Mouse (Mus musculus) embryonic facial prominence, embryonic 12.5 days (tissue): ENCODE measurements around the gene Dlgap3. TPM values are rescaled to one million over a fixed set of nuclear protein-coding genes. Genes with fewer than 3 reads are reported as not detected.

Experiments used
- ATAC-seq: fragments of 200-750 bp; cut with Nextera tagmentation; 2 replicates; pipeline ENCODE4 v1.8.0; 2017; ENCODE audit not compliant: insufficient number of reproducible peaks, insufficient read depth, low FRiP score, low TSS enrichment
- H3K27ac ChIP-seq: fragments of 300-500 bp; sonication (generic); 2 replicates; pipeline ENCODE4 v1.5.1; 2016; ENCODE audit warnings: mild to moderate bottlenecking
- H3K27me3 ChIP-seq: fragments of 300-500 bp; sonication (generic); 2 replicates; pipeline ENCODE4 v1.6.1; 2016; ENCODE audit warnings: mild to moderate bottlenecking, moderate library complexity
- H3K36me3 ChIP-seq: fragments of 300-500 bp; sonication (generic); 2 replicates; pipeline ENCODE4 v1.6.1; 2016; ENCODE audit warnings: mild to moderate bottlenecking
- H3K4me1 ChIP-seq: fragments of 300-500 bp; sonication (generic); 2 replicates; pipeline ENCODE4 v1.6.1; 2016
- H3K4me2 ChIP-seq: fragments of 300-500 bp; sonication (generic); replicated peaks from 2 replicates; pipeline ENCODE4 v1.6.1; 2016; ENCODE audit warnings: mild to moderate bottlenecking, moderate library complexity
- H3K4me3 ChIP-seq: fragments of 300-500 bp; sonication (generic); 2 replicates; pipeline ENCODE4 v1.5.1; 2016; ENCODE audit warnings: mild to moderate bottlenecking
- H3K9ac ChIP-seq: fragments of 300-500 bp; sonication (generic); 2 replicates; pipeline ENCODE4 v1.6.1; 2016; ENCODE audit warnings: mild to moderate bottlenecking, moderate library complexity
- H3K9me3 ChIP-seq: fragments of 300-500 bp; sonication (generic); 2 replicates; pipeline ENCODE4 v1.6.1; 2016; ENCODE audit warnings: mild to moderate bottlenecking, moderate library complexity
- WGBS: fragments of 180-500 bp; shearing (Covaris S2); methylation state at CpG from one replicate; pipeline ENCODE4 v1.1.7; 2016; 5-methylcytosine and 5-hydroxymethylcytosine counted together
- polyA plus RNA-seq: library from polyadenylated mRNA; unstranded; fragments of >200 nt; fragmentation: Nextera tagmentation; extraction: Ambion mirVana; gene quantifications from 2 replicates; pipeline ENCODE4 v1.2.1, GENCODE M21; 2016

Dlgap3 gene
- polyA plus RNA-seq, 1 experiment from 2014 or later: 1.3 TPM

DNA sequence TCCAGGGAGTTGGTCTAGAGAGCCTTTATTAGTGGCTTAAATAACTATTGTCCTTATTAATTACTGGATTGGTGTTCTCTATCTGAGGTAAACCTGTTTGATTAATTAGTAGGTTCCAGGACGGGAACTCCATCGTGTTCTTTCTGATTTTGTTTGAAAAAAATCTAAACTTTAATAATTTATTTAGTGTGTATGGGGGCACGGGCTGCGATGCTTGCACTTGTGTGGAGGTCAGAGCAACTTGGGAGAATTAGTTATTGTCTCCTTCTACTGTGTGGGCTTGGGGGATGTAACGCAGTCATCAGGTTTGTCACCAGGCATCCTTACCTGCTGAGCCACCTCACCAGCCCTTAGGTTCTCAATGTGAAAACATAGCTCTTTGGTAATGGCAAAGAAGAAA, 1.9 kb upstream of the Dlgap3 start:
- no peaks in the 10 kb centered on the region for H3K9me3 ChIP-seq
- no peak overlapping the region for H3K9ac ChIP-seq
- ATAC-seq: no peak
- no peak overlapping the region for H3K4me3 ChIP-seq
- H3K36me3 ChIP-seq: no peaks in the 10 kb centered on the region
- H3K27me3 ChIP-seq: peaks cover 52% of the 10 kb centered on the region
- H3K4me2 ChIP-seq: no peak overlapping the region
- no peak overlapping the region for H3K27ac ChIP-seq
- WGBS: 71% methylated on average over 5 of the region's 5 CpGs
- H3K4me1 ChIP-seq: peaks cover 18% of the 10 kb centered on the region

DNA sequence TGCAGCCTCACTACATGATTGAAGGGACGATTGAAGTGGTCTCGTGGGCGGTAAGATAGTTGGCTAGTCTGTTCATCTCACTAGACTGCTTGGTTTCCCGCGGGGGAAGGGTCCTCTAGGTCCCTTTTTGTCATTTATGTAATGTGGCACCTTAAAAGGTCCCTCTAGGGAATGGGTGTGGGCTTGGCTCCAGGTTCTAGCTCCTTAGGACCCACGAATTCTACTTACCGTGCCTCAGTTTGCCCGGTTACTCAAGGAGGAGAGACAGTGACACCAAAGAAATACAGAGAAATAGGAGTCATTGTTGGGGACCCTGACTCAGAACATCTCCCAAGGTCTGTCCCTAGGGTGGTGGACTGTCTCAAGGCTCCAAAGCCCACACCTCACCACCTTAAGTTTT, 1.3 kb upstream of the Dlgap3 start:
- Histone ChIP-seq H3K36me3 (no peaks in the 10 kb centered on the region), H3K9me3 (no peaks in the 10 kb centered on the region), H3K9ac (no peak overlapping the region), H3K27me3 (peaks cover 58% of the 10 kb centered on the region), H3K4me2 (peak overlapping the region; percentile 100; the same call in 1 of the 2 replicates), H3K4me3 (peak overlapping the region; percentile 70; the same call in 1 of the 2 replicates), H3K4me1 (peaks cover 18% of the 10 kb centered on the region), H3K27ac (no peak overlapping the region)
- ATAC-seq: no peak
- 15% methylated on average over 8 of the region's 8 CpGs for WGBS

DNA sequence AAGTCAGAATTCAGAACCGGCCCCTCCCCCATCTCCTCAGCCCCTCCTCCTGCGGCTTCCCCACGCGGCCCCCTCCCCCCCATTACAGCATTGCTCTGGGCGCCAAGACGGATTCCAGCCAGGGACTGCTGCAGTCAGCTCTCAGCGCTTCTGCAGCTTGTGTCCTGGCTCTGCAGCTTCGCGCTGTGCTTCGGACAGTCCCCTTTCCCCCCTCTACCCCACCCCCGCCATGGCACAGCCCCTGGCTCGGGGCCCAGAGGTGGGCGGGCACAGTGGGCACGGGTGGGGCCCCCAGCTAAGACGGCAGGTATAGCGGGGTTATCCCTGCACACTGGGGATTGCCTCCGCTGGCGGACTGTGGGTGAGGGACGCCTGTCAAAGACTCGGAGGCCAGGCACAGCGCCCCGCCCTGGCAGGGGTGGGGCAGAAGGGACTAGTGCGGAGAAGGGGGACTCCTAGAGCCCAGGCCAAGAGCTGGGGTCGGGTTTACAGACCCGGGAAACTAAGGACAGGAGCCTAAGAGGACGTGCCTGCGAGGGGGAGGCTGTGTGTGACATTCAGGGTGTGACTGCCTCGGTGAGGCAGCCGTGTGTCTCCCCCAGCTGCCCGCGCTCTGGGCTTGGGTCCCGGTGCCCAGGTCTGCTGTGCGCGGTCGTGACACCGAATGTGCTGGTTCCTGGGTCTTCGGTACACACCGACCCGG, 642 bp upstream of the Dlgap3 start:
- no peak overlapping the region for H3K27ac ChIP-seq
- peaks cover 18% of the 10 kb centered on the region for H3K4me1 ChIP-seq
- H3K4me3 ChIP-seq: peak overlapping the region; percentile 70
- no peaks in the 10 kb centered on the region for H3K36me3 ChIP-seq
- peak overlapping the region; percentile 100 for H3K4me2 ChIP-seq
- no peaks in the 10 kb centered on the region for H3K9me3 ChIP-seq
- peaks cover 64% of the 10 kb centered on the region for H3K27me3 ChIP-seq
- WGBS: under 1% methylated on average over 37 of the region's 39 CpGs
- peak; percentile 65 for ATAC-seq
- peak overlapping the region; percentile 62 for H3K9ac ChIP-seq

DNA sequence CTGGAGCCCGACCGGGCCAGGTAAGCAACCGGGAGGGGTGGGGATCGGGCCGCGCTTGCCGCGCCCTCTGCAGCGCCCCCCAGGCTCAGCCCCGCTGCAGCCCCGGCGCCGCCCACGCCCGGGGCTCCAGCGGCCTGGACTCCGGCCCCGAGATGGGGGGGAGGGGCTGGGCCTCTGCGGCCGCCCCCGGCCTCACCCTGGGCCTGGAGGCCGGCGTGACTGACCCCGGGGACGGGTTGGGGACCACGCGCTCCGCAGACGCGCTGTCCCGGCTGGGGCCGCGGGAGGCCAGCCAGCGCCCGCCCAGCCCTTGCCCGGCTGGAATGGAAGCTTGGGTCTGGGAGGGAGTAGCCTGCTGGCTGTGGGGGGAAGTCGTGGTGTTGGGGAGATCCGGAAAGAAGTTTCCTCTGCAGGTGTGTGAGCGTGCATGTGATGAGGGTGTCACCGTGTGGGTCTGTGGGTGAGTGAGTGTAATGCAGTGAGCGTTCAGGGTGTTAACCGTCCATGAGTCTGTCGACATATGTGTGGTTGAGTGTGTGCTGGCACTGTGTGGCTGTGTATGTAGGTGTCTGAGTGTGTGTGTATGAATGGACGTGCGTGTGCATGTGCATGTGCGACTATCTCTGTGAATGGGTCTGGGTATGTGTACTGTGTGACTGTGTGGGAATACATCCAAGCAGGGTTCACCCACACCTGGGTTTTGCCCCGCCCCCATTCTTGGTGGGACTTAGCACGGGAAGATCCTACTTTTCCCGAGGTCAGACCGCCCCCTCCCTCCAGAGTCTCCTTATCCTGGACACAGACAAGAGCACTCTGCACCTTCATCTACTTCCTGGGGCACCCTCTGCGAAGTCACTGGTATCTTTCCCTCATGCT, 580 bp downstream of the Dlgap3 start:
- Histone ChIP-seq H3K4me3 (peak overlapping the region; percentile 70), H3K4me1 (peaks cover 18% of the 10 kb centered on the region), H3K9ac (peak overlapping the region; percentile 62), H3K27ac (no peak overlapping the region), H3K9me3 (no peaks in the 10 kb centered on the region), H3K4me2 (peak overlapping the region; percentile 100), H3K36me3 (no peaks in the 10 kb centered on the region), H3K27me3 (peaks cover 64% of the 10 kb centered on the region)
- peak; percentile 30; the same call in 1 of the 2 replicates for ATAC-seq
- 2% methylated on average over 45 of the region's 51 CpGs for WGBS

DNA sequence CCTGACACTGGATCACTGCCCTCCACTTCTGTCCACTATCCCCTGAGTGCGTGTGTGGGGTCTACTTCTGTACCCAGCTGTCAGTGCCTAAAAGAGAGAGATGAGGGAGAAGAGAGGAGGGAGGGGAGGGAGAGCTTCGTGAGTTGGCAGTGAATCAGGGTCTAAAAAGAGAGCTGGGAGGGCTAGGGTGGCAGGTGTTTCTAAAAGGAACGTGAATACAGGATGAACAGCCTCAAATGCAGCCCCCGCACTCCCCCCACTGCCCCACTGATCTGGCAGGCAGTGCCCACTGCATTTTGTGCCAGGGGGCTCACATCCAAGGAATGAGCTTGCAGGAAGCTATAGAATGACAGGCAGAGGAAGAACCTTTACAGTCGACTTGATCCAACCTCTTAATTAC, 1.9 kb downstream of the Dlgap3 start:
- Histone ChIP-seq H3K4me2 (no peak overlapping the region), H3K4me1 (peaks cover 18% of the 10 kb centered on the region), H3K27me3 (peaks cover 64% of the 10 kb centered on the region), H3K4me3 (no peak overlapping the region), H3K9ac (no peak overlapping the region), H3K36me3 (no peaks in the 10 kb centered on the region), H3K27ac (no peak overlapping the region), H3K9me3 (no peaks in the 10 kb centered on the region)
- no peak for ATAC-seq
- WGBS: 46% methylated on average over 5 of the region's 5 CpGs

DNA sequence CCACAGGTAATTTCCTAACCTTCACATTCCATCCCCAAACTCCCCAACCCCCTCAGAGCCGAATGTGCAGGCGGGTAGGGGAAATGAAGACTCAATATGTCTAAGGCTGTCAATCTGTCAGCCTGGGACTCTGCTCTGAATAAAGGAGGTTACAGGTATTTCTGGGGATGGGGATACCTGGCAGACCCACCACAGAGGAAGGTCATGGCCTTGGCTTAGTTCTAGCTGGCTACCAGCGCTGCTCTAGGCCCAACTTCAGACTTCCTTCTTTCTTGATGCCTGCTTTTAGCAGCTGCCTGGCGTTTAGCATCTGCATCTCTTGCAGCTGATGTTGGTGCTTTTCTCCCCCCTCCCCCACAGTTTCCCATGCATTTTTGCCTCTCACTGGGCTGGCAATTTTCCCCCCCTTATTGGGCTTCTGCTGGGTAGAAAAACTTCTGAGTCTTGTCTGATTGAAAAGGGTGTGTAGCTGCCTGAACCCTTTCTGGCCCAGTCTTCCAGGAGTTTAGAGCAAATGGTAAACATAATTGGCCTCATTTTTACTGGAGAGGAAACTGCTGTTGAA, 2.4 kb downstream of the Dlgap3 start:
- ATAC-seq: no peak
- no peak overlapping the region for H3K4me3 ChIP-seq
- no peak overlapping the region for H3K27ac ChIP-seq
- peaks cover 64% of the 10 kb centered on the region for H3K27me3 ChIP-seq
- no peak overlapping the region for H3K4me2 ChIP-seq
- H3K9ac ChIP-seq: no peak overlapping the region
- WGBS: 54% methylated on average over 4 of the region's 4 CpGs
- H3K4me1 ChIP-seq: peaks cover 18% of the 10 kb centered on the region
- H3K36me3 ChIP-seq: no peaks in the 10 kb centered on the region
- H3K9me3 ChIP-seq: no peaks in the 10 kb centered on the region

DNA sequence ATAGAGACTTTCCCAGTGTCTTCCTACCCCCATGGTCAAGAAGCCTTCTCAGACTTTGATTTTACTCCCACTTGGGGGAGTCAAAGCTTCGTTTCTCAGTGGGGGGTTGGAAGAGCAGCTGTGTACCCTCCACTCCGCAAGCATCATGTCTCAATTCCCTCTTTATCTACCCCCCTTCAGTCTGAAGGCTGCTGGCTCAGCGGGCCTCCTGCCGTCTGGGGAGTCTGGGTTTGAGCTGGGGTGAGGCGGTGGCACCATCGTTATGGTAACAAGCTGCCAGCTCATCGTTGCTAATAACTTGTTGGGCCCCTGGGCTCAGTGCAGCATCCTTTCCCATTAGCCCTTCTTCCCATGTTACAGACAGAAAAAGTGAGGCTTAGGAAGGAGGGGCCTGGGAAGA, 3.1 kb downstream of the Dlgap3 start:
- H3K27me3 ChIP-seq: peaks cover 59% of the 10 kb centered on the region
- H3K9me3 ChIP-seq: no peaks in the 10 kb centered on the region
- H3K27ac ChIP-seq: no peak overlapping the region
- no peak for ATAC-seq
- 18% methylated on average over 7 of the region's 7 CpGs for WGBS
- no peak overlapping the region for H3K4me2 ChIP-seq
- no peak overlapping the region for H3K9ac ChIP-seq
- H3K36me3 ChIP-seq: no peaks in the 10 kb centered on the region
- H3K4me1 ChIP-seq: peaks cover 18% of the 10 kb centered on the region
- no peak overlapping the region for H3K4me3 ChIP-seq

DNA sequence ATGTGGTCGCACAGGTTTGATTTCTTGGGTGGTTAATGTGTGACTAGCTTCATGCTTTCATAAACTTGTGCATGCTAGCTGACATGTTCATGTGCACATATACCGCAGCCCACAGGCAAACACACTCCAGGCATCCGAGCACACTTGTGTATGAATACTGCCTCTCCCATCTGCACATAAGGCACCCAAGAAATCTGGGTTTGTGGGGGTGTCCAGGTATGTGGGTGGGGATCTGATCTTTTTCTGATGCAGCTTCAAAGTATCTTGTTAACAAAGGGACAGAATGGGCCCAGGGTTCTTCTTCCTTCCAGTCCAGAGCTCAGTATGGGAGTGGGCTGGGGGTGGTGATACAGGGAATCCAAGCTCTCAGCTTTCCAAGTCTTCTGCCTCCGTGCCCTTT, 3.6 kb downstream of the Dlgap3 start:
- peaks cover 55% of the 10 kb centered on the region for H3K27me3 ChIP-seq
- WGBS: 68% methylated on average over 4 of the region's 4 CpGs
- ATAC-seq: no peak
- H3K4me2 ChIP-seq: no peak overlapping the region
- no peak overlapping the region for H3K4me3 ChIP-seq
- no peak overlapping the region for H3K27ac ChIP-seq
- H3K9me3 ChIP-seq: no peaks in the 10 kb centered on the region
- no peaks in the 10 kb centered on the region for H3K36me3 ChIP-seq
- H3K4me1 ChIP-seq: peaks cover 18% of the 10 kb centered on the region
- no peak overlapping the region for H3K9ac ChIP-seq

DNA sequence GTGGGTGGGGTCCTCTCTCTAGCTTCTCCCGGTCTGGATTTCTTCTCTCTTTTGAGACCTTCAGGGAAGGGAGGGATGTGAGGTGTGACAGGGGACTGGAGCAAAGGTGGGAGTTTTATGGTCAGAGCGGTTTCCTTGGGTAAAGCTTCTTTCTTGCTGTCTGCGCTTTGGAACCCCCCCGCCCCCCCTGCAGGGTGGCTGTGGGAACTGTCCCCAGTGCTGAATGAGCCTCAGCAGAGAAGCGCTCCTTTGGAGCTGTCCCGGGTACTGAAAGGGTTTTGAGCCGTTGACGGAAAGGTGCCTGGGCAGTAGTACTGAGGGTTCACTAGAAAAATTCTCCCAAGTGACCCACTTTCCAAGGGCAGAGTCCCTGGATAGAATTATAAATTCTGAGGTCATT, 4.5 kb downstream of the Dlgap3 start:
- peaks cover 13% of the 10 kb centered on the region for H3K4me1 ChIP-seq
- H3K27ac ChIP-seq: no peak overlapping the region
- H3K4me3 ChIP-seq: no peak overlapping the region
- H3K9ac ChIP-seq: no peak overlapping the region
- ATAC-seq: no peak
- 4% methylated on average over 8 of the region's 8 CpGs for WGBS
- H3K36me3 ChIP-seq: no peaks in the 10 kb centered on the region
- peaks cover 49% of the 10 kb centered on the region for H3K27me3 ChIP-seq
- no peaks in the 10 kb centered on the region for H3K9me3 ChIP-seq
- H3K4me2 ChIP-seq: no peak overlapping the region

DNA sequence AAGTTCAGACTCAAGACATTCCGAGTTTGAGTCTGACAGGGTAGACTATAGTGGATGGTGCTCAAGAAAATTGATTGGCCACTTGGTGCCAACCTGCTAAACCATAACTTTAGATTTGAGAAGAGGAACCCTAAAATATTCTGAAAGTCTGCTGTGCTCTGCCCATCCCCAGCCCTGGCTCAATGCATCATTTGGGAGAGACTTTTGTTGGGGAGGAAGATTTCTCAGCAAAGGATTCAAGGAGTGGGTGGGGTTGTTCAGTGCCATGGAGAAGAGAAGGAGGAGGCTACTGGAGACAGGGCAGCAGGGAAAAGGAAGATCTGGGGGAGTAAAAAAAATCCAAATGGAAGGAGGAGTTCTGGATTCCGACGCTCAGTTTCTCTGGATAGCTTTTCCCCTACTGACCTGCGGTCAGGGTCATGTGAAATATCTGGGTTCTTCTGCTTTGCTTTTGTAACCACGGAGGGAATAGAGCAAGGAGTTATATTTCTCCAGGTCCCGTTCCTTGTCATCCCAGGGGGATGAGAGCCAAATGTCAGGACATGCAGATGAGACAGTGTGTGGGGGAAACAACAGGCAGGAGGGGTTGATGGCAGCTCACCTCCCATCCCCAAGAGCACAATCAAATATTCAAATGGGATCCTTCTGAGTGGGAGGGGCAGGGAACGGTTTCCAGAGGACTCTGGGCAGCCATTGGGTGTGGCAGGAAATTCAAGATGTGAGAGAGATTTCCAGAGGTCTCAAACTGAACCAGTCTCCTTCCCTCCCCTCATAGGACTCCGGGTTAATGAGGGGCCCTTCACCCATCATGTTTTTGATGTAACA, 5.3 kb downstream of the Dlgap3 start:
- Histone ChIP-seq H3K9ac (no peak overlapping the region), H3K4me1 (peaks cover 8% of the 10 kb centered on the region; the same call in 1 of the 2 replicates), H3K4me3 (no peak overlapping the region), H3K4me2 (no peak overlapping the region), H3K27ac (no peak overlapping the region), H3K36me3 (no peaks in the 10 kb centered on the region), H3K27me3 (peaks cover 49% of the 10 kb centered on the region), H3K9me3 (no peaks in the 10 kb centered on the region)
- no peak for ATAC-seq
- WGBS: 57% methylated on average over 8 of the region's 8 CpGs

DNA sequence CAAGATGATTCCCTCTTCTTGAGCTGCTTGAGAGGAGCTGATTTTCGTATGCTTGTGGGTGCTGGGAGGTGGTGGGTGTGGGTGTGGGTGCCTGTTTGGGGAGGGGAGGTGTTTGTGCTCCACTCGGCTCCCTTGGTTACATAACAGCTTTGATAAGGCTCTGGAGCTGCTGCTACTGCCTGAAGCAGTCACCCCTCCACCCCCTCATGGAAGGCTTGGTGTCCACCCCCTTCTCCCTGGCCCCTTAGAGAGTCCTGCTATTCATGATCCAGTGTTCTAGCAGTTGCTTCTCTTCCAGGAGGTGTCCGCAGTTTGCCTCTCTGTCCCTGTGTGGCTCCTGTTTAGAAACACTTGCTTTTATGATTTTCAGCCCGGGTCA, 5.9 kb downstream of the Dlgap3 start:
- no peak overlapping the region for H3K4me3 ChIP-seq
- H3K36me3 ChIP-seq: no peaks in the 10 kb centered on the region
- H3K4me2 ChIP-seq: no peak overlapping the region
- peaks cover 49% of the 10 kb centered on the region for H3K27me3 ChIP-seq
- H3K27ac ChIP-seq: no peak overlapping the region
- H3K9ac ChIP-seq: no peak overlapping the region
- peaks cover 2% of the 10 kb centered on the region; the same call in 1 of the 2 replicates for H3K4me1 ChIP-seq
- no peak for ATAC-seq
- no peaks in the 10 kb centered on the region for H3K9me3 ChIP-seq
- WGBS: 62% methylated on average over 4 of the region's 4 CpGs
